Mouse (Mus musculus) heart, adult 18-20 months (tissue): ENCODE measurements around the gene Nhlh2. TPM values are rescaled to one million over a fixed set of nuclear protein-coding genes. Genes with fewer than 3 reads are reported as not detected.

Experiments used
- DNase-seq, 2 experiments: peaks; one replicate each; pipeline ENCODE4 v3.0.0; 2021 to 2022; ENCODE audit warnings: mixed read lengths in 1 of 2
- long read RNA-seq, 2 experiments: library from polyadenylated mRNA; stranded (forward); transcript quantifications; one replicate each; pipeline ENCODE4 v2.0.0; 2021
- total RNA-seq, 2 experiments: library from RNA; stranded (reverse); gene quantifications; 2 replicates each; pipeline ENCODE4 v1.2.3; 2021

The Nhlh2 gene
- total RNA-seq: not detected
- long read RNA-seq, experiment 1: 0 reads
- long read RNA-seq, experiment 2: 0 reads

GRCm38 (mm10) chr3:102009926-102010381 is at the start of gene Nhlh2:
TSS of gene Nhlh2 (plus strand) at chr3:102010076.
- DNase-seq: no peak

GRCm38 (mm10) chr3:101961146-101961835 is 48.6 kb upstream of the Nhlh2 start:
- DNase-seq: no peak

GRCm38 (mm10) chr3:101963501-101963900 is 46.4 kb upstream of the Nhlh2 start:
- DNase-seq: no peak

GRCm38 (mm10) chr3:101964352-101964751 is 45.5 kb upstream of the Nhlh2 start:
- no peak for DNase-seq

- DNase-seq: no peak
Measured at GRCm38 (mm10) chr3:101966825-101967558, 42.9 kb upstream of the Nhlh2 start.

GRCm38 (mm10) chr3:101975337-101975736 is 34.5 kb upstream of the Nhlh2 start:
- no peak for DNase-seq

GRCm38 (mm10) chr3:101978299-101978994 is 31.4 kb upstream of the Nhlh2 start:
- DNase-seq: no peak

- no peak for DNase-seq
Measured at GRCm38 (mm10) chr3:101983917-101984316, 26.0 kb upstream of the Nhlh2 start.

- DNase-seq: no peak
Measured at GRCm38 (mm10) chr3:101985634-101986033, 24.2 kb upstream of the Nhlh2 start.

GRCm38 (mm10) chr3:101990136-101990535 is 19.7 kb upstream of the Nhlh2 start:
- DNase-seq: no peak

- no peak for DNase-seq
Measured at GRCm38 (mm10) chr3:101990995-101991516, 18.8 kb upstream of the Nhlh2 start.

- no peak for DNase-seq
Measured at GRCm38 (mm10) chr3:101997851-101998250, 12.0 kb upstream of the Nhlh2 start.

- peak in 1 of 2 experiments; percentile 13 for DNase-seq
Measured at GRCm38 (mm10) chr3:102010681-102011317, 923 bp downstream of the Nhlh2 start.

GRCm38 (mm10) chr3:102011318-102012075 is 1.6 kb downstream of the Nhlh2 start:
- peak in 1 of 2 experiments; percentile 9 for DNase-seq

GRCm38 (mm10) chr3:102012076-102012610 is 2.3 kb downstream of the Nhlh2 start:
- DNase-seq: no peak

- peak in 1 of 2 experiments; percentile 5 for DNase-seq
Measured at GRCm38 (mm10) chr3:102012611-102013211, 2.8 kb downstream of the Nhlh2 start.

GRCm38 (mm10) chr3:102020604-102021003 is 10.7 kb downstream of the Nhlh2 start:
- no peak for DNase-seq

- DNase-seq: no peak
Measured at GRCm38 (mm10) chr3:102022721-102023120, 12.8 kb downstream of the Nhlh2 start.

GRCm38 (mm10) chr3:102023337-102023736 is 13.5 kb downstream of the Nhlh2 start:
- no peak for DNase-seq

- no peak for DNase-seq
Measured at GRCm38 (mm10) chr3:102023829-102024228, 14.0 kb downstream of the Nhlh2 start.
